Mouse (Mus musculus): ENCODE measurements at regions not wholly inside any gene's neighbourhood (a gene's known extent, or its start where the extent isn't known, plus 50 kb on each side); places are given as distances from the start of the nearest gene placed in this dataset.

GRCm38 (mm10) chr13:28774649-28775048, 178.9 kb downstream of the Sox4 start:
- no peak overlapping the region for H3K27ac ChIP-seq (ENCODE audit: low read depth)
- DNase-seq (ENCODE audit: low spot score) (no peak), ATAC-seq (ENCODE audit: insufficient read depth, low read depth) (no peak)
- no peak overlapping the region for H3K4me2 ChIP-seq (ENCODE audit: low read depth, low read length)
- no peak for TF ChIP-seq EP300 (IDR thresholded peaks at IDR 0.05; ENCODE audit: low read depth)
- TF ChIP-seq CTCF (IDR thresholded peaks at IDR 0.05; ENCODE audit: low read depth): no peak
- no peaks in the 10 kb centered on the region for H3K27me3 ChIP-seq (ENCODE audit: control insufficient read depth, insufficient read depth, low read length)
- no peak overlapping the region for H3K4me3 ChIP-seq (ENCODE audit: low read depth, low read length)
- no peaks in the 10 kb centered on the region for H3K9me3 ChIP-seq (replicated peaks; ENCODE audit: control insufficient read depth, low read length)
- no peak overlapping the region for H3K9ac ChIP-seq (replicated peaks; ENCODE audit: low read depth, low read length)
- WGBS: 92% methylated on average over 7 of the region's 7 CpGs
- peaks cover 12% of the 10 kb centered on the region for H3K4me1 ChIP-seq (ENCODE audit: control insufficient read depth, insufficient read depth)
- no peaks in the 10 kb centered on the region for H3K36me3 ChIP-seq (replicated peaks; ENCODE audit: control insufficient read depth, insufficient read depth, low read length)

- no peak for ATAC-seq (ENCODE audit: insufficient read depth, low read depth)
- DNase-seq (ENCODE audit: low spot score): no peak
- Histone ChIP-seq H3K4me3 (ENCODE audit: low read depth, low read length) (no peak overlapping the region), H3K36me3 (replicated peaks; ENCODE audit: control insufficient read depth, insufficient read depth, low read length) (no peaks in the 10 kb centered on the region), H3K4me1 (ENCODE audit: control insufficient read depth, insufficient read depth) (peaks cover 18% of the 10 kb centered on the region), H3K9me3 (replicated peaks; ENCODE audit: control insufficient read depth, low read length) (no peaks in the 10 kb centered on the region), H3K4me2 (ENCODE audit: low read depth, low read length) (no peak overlapping the region), H3K27me3 (ENCODE audit: control insufficient read depth, insufficient read depth, low read length) (no peaks in the 10 kb centered on the region), H3K27ac (ENCODE audit: low read depth) (no peak overlapping the region), H3K9ac (replicated peaks; ENCODE audit: low read depth, low read length) (no peak overlapping the region)
- TF ChIP-seq CTCF (IDR thresholded peaks at IDR 0.05; ENCODE audit: low read depth): no peak
- TF ChIP-seq EP300 (IDR thresholded peaks at IDR 0.05; ENCODE audit: low read depth): no peak
- WGBS: 61% methylated on average over 2 of the region's 2 CpGs
Observed at GRCm38 (mm10) chr13:28773466-28773865, 180.0 kb downstream of the Sox4 start.

DNA sequence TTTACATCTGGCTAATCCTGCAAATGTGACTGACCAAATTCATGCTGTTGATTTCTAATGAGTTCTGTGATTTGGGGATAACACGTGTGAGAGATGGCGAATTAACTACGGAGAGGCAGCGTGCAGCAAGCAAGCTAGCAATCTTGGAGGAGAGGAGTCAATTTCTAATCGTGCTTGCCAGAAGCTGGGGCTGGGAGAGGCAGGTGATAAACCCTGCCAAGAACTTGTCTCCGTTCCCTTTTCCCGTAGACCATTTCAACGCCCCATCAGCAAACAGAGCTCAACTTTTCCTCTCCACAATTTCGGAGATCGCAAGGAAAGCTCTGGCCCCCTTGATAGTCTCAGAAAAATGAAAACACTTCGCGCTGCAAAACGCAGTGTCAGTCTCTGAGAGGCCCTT, 183.0 kb downstream of the Sox4 start:
- H3K4me1 ChIP-seq (ENCODE audit: control insufficient read depth, insufficient read depth): peaks cover 22% of the 10 kb centered on the region
- TF ChIP-seq CTCF (IDR thresholded peaks at IDR 0.05; ENCODE audit: low read depth) (no peak), EP300 (IDR thresholded peaks at IDR 0.05; ENCODE audit: low read depth) (no peak)
- H3K4me2 ChIP-seq (ENCODE audit: low read depth, low read length): peak overlapping the region; percentile 57
- H3K4me3 ChIP-seq (ENCODE audit: low read depth, low read length): peak overlapping the region; percentile 28
- DNase-seq (ENCODE audit: low spot score) (peak; percentile 47), ATAC-seq (ENCODE audit: insufficient read depth, low read depth) (no peak)
- 8% methylated on average over 13 of the region's 13 CpGs for WGBS
- no peaks in the 10 kb centered on the region for H3K27me3 ChIP-seq (ENCODE audit: control insufficient read depth, insufficient read depth, low read length)
- H3K9me3 ChIP-seq (replicated peaks; ENCODE audit: control insufficient read depth, low read length): 0 out of 2 replicates have a peak, but pooled peaks cover 5% of the 10 kb centered on the region
- no peaks in the 10 kb centered on the region for H3K36me3 ChIP-seq (replicated peaks; ENCODE audit: control insufficient read depth, insufficient read depth, low read length)
- H3K9ac ChIP-seq (replicated peaks; ENCODE audit: low read depth, low read length): peak overlapping the region; percentile 57
- peak overlapping the region; percentile 67 for H3K27ac ChIP-seq (ENCODE audit: low read depth)

DNA sequence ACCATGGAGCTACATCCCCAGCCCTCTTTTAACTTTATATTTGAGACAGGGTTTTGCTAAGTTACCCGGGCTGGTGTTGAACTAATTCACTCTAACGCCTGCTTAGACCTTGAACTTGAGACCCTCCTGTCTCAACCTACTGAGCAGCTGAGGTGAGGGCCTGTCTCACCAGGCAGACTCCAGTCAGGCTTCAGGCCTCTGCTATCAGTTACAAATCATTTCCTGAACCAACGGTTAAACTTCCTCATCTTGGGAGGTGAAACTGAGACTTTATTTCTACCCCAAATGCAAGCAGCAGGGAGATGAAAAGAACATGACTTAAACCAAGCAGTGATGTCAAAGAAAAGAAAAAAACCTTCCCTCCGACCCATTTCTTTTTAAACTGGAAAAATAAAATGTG, 183.5 kb downstream of the Sox4 start:
- Histone ChIP-seq H3K36me3 (replicated peaks; ENCODE audit: control insufficient read depth, insufficient read depth, low read length) (no peaks in the 10 kb centered on the region), H3K27ac (ENCODE audit: low read depth) (0 out of 2 replicates have a peak overlapping the region, but pooled peaks have one; percentile 45), H3K27me3 (ENCODE audit: control insufficient read depth, insufficient read depth, low read length) (no peaks in the 10 kb centered on the region), H3K4me3 (ENCODE audit: low read depth, low read length) (no peak overlapping the region), H3K4me2 (ENCODE audit: low read depth, low read length) (peak overlapping the region; percentile 57; the same call in 1 of the 2 replicates), H3K9ac (replicated peaks; ENCODE audit: low read depth, low read length) (no peak overlapping the region), H3K9me3 (replicated peaks; ENCODE audit: control insufficient read depth, low read length) (0 out of 2 replicates have a peak, but pooled peaks cover 5% of the 10 kb centered on the region), H3K4me1 (ENCODE audit: control insufficient read depth, insufficient read depth) (peaks cover 22% of the 10 kb centered on the region)
- WGBS: 67% methylated on average over 4 of the region's 4 CpGs
- ATAC-seq (ENCODE audit: insufficient read depth, low read depth): no peak
- TF ChIP-seq EP300 (IDR thresholded peaks at IDR 0.05; ENCODE audit: low read depth) (no peak), CTCF (IDR thresholded peaks at IDR 0.05; ENCODE audit: low read depth) (no peak)
- no peak for DNase-seq (ENCODE audit: low spot score)

- Histone ChIP-seq H3K27me3 (ENCODE audit: control insufficient read depth, insufficient read depth, low read length) (no peaks in the 10 kb centered on the region), H3K27ac (ENCODE audit: low read depth) (no peak overlapping the region), H3K4me1 (ENCODE audit: control insufficient read depth, insufficient read depth) (peaks cover 22% of the 10 kb centered on the region), H3K4me3 (ENCODE audit: low read depth, low read length) (no peak overlapping the region), H3K4me2 (ENCODE audit: low read depth, low read length) (no peak overlapping the region), H3K36me3 (replicated peaks; ENCODE audit: control insufficient read depth, insufficient read depth, low read length) (no peaks in the 10 kb centered on the region), H3K9ac (replicated peaks; ENCODE audit: low read depth, low read length) (no peak overlapping the region), H3K9me3 (replicated peaks; ENCODE audit: control insufficient read depth, low read length) (0 out of 2 replicates have a peak, but pooled peaks cover 5% of the 10 kb centered on the region)
- DNase-seq (ENCODE audit: low spot score) (no peak), ATAC-seq (ENCODE audit: insufficient read depth, low read depth) (no peak)
- WGBS: 43% methylated on average over 14 of the region's 14 CpGs
- TF ChIP-seq EP300 (IDR thresholded peaks at IDR 0.05; ENCODE audit: low read depth) (no peak), CTCF (IDR thresholded peaks at IDR 0.05; ENCODE audit: low read depth) (no peak)
Observed at GRCm38 (mm10) chr13:28768717-28769426, 184.6 kb downstream of the Sox4 start.

- Histone ChIP-seq H3K36me3 (replicated peaks; ENCODE audit: control insufficient read depth, insufficient read depth, low read length) (no peaks in the 10 kb centered on the region), H3K4me3 (ENCODE audit: low read depth, low read length) (no peak overlapping the region), H3K4me1 (ENCODE audit: control insufficient read depth, insufficient read depth) (peaks cover 17% of the 10 kb centered on the region), H3K4me2 (ENCODE audit: low read depth, low read length) (no peak overlapping the region), H3K9me3 (replicated peaks; ENCODE audit: control insufficient read depth, low read length) (0 out of 2 replicates have a peak, but pooled peaks cover 4% of the 10 kb centered on the region), H3K9ac (replicated peaks; ENCODE audit: low read depth, low read length) (no peak overlapping the region), H3K27ac (ENCODE audit: low read depth) (no peak overlapping the region), H3K27me3 (ENCODE audit: control insufficient read depth, insufficient read depth, low read length) (no peaks in the 10 kb centered on the region)
- 69% methylated on average over 2 of the region's 2 CpGs for WGBS
- ATAC-seq (ENCODE audit: insufficient read depth, low read depth) (no peak), DNase-seq (ENCODE audit: low spot score) (no peak)
- TF ChIP-seq CTCF (IDR thresholded peaks at IDR 0.05; ENCODE audit: low read depth): no peak
- TF ChIP-seq EP300 (IDR thresholded peaks at IDR 0.05; ENCODE audit: low read depth): no peak
Observed at GRCm38 (mm10) chr13:28762555-28762954, 191.0 kb downstream of the Sox4 start.
